Mouse (Mus musculus) brain, embryonic 14.5 days (tissue): Measurements from ENCODE around the gene Cacna2d3.

Source experiments
- CTCF ChIP-seq: fragments of 200-500 bp; IDR thresholded peaks from 2 replicates; pipeline ENCODE4 v1.5.1; 2012; ENCODE audit warnings: inconsistent platforms, mild to moderate bottlenecking, moderate library complexity, borderline replicate concordance; ENCODE audit not compliant: insufficient read depth, insufficient read length; ENCODE audit errors: extremely low read depth
- POLR2A ChIP-seq: fragments of 200-500 bp; IDR thresholded peaks from 2 replicates; pipeline ENCODE4 v1.6.1; 2012; ENCODE audit warnings: mild to moderate bottlenecking, inconsistent platforms, borderline replicate concordance; ENCODE audit not compliant: poor library complexity, insufficient read depth, insufficient read length, severe bottlenecking; ENCODE audit errors: extremely low read depth

GRCm38 (mm10) chr14:28955181-28955580, 766.5 kb downstream of the Cacna2d3 start:
- no peak for TF ChIP-seq CTCF
- no peak for TF ChIP-seq POLR2A
